Mouse (Mus musculus) right cerebral cortex, adult 18-20 months (tissue): Measurements from ENCODE around the gene Magi2.

Source experiments
- DNase-seq: peaks from one replicate; pipeline ENCODE4 v3.0.0; 2022; ENCODE audit warnings: mixed read lengths

The Magi2 gene

DNA sequence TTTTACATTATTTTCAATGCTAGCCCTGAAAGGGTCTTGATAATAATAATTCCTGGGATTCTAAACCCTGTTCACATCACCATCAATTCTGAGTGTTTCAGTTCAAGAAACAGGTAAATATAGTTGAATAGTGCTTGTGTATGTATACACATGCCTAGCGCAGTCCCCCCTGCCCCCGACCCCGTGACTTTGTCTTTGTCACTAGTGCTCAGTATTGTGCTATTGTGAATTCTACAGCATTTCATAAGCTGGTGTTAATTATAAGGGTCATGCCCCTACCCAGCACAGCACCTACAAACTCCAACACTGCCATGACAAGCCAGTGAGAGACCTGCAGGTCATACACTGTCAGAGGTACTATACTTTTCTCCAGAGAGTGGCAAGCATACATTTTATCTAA is 520.8 kb downstream of the Magi2 start:
- DNase-seq = no peak

DNA sequence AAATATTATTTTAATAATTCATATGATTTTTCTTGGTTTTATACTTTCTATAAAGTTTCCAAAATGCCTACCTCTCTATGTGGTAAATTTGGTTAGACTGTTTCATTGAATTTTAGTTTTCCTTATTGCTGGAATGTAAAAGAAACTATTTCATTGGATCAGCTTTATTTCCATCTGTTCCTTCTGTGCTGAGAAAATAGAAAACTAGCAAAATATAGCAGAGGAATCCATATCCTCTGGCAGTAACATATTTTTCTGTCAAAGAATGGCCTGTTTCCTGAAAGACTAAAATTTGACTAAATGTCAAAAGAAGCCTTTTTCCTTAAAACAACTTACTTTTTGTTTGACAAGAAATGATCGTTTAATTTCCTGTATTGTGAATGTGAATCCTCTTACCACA is 552.4 kb downstream of the Magi2 start:
- DNase-seq = no peak

DNA sequence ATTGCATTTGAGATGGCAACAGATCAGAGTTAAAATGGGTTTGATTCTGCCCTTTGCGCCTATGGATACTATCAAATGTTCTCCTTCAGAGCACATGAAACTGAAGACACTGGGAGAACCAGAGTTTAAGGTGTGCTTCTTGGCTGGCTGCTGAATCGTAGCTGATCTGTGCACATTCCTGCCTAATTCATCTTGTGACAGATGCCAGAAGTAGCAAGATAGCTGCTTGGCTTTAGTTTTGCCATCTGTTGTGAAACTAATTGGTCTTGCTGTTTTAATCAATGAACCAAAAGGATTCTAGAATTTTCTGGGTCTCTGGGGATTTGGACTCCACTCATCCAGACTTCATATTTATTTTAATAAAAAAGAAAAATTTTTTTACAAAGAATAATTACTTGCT is 553.2 kb downstream of the Magi2 start:
- no peak for DNase-seq

DNA sequence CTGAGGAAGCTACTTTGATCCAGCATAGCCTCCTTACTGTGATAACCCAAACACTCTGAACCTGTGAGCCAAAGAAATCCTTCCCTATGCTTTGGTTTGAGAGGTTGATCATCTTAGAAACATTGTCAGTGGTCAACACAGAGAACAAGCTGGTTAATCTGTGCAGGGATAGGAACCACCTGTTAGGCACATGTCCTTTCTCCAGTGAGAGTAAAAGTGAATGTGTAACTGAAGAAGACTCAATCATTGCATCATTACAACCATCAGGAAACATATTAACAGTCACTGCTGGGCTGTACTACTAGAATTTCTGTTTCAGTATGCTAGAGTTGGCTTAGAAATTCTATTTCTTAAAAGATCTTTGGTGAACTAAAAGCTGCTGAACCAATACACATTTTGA is 558.5 kb downstream of the Magi2 start:
- no peak for DNase-seq

DNA sequence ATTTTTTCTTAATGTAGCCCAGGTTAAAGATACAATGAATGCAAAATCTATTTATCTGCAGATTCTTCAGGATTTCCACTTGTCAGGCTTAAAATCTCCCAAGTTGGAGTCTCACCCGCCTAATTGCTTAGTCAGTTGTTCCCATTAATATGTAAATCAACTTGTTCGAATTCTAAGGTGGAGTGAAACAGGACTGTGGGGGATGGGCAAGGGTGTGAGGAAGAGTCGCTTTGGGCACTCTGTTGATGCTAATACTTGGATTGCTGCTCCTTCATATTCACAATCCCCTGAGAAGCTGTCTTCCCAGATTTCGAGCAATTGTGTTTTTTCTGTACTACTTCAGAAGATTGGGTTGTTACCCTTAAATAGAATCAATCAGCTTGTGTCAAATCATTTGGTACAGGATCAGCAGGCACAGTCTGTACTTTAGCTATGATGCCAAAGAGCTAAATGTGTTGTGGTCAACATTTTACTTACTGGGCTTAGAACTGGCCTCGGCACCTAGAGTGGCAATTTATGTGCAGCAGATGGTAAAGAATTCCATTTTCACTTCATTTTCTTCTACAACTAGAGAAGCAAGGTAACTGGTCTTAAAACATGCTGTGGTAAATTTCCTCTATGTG is 560.8 kb downstream of the Magi2 start:
- DNase-seq = peak; percentile 11

DNA sequence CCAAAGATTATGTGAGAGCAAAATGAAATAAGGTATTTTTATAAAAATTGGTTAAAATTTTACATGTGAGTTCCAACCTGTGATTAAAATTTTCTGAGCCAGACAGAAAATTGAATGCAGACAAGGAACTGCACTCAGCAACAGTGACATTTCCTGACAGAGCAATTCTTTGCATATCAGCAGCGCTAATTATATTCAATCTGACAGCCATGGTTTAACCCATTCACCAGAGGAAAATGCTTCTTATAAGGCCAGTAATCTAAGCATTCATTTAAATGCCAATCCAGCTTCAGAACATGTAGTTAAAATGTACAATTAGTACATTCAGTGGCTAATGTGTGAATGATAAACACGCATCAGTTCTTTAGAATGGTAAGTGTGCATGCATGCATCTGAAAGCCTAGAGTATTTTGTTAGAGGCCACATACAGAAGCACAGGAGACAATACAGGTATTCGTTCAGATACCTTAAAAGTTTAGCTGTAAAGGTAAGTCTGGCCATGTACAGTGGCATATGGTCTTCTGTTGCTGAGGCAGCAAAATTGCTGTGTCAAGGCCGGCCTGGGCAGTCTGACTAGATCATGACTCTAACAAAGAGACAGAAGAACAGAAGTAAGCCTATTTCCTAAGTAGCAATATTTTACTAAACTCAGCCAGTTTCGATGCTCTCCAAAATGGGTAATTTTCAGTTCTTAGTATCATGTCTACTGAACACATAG is 576.4 kb downstream of the Magi2 start:
- no peak for DNase-seq

DNA sequence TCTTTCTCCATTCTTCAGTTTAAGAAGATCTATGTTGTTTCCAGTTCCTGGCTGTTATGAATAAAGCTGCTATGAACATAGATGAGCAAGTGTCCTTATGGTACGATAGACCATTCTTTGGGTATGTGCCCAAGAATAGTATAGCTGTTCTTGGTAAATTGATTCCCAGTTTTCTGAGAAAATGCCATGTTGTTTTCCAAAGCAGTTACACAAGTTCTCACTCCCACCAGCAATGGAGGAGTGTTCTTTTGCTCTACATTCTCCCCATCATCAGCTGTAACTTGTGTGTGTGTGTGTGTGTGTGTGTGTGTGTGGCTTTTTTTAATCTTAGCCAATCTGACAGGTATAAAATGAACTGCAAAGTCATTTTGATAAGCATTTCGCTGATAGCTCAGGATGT is 595.7 kb downstream of the Magi2 start:
- no peak for DNase-seq

DNA sequence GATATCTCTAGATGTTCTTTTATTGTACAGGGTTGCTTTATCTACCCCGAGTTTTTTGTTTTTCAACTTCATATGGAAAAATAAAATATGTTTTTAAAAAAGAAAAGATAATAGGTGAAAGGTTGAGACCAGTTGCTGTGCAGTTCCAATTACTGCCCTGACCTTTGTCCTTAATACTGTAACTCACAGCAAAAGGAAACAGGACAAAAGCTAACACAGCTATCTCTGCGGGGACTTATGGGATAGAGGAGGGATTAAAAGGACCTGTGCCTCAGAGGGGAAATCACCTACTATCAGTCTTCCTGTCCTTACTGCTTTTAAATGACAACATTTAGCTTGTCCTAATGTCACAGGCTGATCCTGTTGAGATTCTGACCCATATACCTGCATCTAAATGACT is 599.1 kb downstream of the Magi2 start:
- DNase-seq = no peak

DNA sequence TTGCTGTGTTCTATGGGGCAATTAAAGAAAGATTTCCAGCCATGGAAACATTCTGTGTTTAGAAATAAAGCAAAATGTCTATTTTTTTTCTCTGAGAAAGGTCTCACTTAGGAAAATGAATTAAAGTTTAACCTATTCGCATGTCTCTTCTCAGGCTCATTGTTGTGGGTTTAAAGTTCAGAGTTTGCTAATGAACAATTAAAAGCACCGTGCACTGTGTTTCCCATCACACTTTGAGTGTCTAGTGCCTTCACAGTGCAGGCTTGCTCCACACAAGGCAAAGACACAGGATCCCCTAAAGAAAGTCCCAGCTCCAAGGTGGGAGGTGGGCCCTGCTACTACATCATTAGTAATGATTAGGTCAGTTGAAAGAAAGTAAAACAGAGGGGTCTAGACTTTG is 602.5 kb downstream of the Magi2 start:
- no peak for DNase-seq

DNA sequence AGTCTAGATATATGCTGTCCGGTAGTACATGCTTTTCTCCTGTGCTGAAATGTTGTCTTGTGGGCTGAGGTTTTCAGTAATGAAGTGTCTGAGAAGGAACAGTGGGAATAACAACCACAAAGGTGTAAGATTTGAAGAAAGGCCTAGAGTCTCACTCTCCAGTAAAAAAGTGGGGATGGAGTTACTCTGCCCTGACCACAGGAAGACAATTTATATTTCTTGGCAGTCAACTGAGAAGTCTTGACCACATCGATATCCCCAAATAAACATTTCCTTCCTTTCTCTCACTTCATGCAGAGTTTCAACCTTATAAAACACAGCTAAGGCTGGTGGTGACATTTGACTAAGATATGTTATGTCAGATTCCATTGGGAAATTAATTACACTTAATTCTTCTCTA is 636.0 kb downstream of the Magi2 start:
- DNase-seq = no peak

DNA sequence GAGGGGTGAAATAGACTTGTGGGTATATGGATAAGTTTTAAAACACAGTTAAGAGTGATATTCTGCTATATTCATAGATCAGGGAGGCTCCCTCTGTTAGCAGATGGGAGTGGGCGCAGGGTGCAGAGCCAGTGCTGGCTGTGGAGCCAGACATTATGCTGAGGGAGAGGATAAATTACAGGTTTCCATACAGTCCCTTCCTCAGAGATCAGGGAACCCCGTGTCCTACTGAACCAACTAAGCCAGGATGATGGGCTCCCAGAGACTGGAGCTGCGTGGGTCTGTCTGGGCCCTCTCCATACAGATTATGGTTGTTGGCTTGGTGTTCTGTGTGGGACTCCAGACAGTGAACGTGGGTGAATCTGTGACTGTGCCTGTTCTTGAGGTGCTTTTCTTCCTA is 643.6 kb downstream of the Magi2 start:
- peak; percentile 60 for DNase-seq

DNA sequence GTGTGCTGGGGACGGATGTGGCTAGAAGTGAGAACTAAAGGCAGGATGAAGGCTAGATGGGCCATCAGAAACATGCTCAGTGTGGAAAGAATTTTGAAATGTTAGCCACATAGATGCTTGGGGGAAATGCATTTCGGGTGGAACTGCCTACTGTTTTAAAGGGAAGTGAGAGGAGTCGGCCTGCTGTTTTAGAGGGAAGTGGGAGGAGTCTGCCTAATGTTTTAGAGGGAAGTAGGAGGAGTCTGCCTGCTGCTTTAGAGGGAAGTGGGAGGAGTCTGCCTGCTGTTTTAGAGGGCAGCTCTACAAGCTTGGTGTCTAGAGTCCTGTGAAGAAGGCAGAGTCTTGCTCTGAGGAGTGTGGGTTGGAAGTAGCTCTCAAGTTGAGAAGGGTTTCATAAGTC is 664.9 kb downstream of the Magi2 start:
- no peak for DNase-seq

DNA sequence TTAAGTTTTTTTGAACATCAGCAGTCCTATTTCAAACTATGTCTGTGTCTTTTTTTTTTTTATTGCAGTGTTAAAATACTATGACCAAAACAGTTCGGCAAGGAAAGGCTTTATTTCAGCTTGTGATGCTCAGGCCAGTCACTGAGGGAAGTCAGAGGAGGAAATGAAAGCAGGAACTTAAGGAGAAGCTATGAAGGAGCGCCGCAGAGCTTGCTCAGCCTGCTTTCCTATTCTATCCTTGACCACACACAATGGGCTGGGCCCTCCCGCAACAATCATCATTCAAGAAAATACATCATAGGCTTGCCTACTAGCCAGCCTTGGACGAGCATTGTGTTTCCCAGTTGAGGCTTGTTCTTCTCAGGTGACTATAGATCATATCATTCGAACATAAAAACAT is 669.1 kb downstream of the Magi2 start:
- no peak for DNase-seq

DNA sequence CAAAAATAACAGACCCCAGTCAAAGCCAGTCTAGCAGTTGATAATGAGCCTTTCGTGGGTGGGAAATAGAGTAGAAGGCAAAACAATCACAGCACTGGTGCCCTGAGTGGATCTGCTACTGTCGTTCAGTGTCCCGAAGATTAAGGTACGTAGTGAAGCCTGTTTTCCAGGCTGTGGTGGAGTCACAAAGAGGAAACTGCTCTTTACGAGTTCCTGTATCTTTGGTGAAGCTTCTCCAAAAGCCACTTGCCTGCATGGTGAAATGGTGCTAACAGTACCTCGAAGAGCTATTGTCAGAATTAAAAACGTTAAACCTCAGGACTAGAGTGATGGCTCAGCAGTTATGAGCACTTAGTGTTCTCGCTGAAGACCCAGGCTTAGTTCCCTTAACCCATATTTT is 674.8 kb downstream of the Magi2 start:
- DNase-seq = no peak

DNA sequence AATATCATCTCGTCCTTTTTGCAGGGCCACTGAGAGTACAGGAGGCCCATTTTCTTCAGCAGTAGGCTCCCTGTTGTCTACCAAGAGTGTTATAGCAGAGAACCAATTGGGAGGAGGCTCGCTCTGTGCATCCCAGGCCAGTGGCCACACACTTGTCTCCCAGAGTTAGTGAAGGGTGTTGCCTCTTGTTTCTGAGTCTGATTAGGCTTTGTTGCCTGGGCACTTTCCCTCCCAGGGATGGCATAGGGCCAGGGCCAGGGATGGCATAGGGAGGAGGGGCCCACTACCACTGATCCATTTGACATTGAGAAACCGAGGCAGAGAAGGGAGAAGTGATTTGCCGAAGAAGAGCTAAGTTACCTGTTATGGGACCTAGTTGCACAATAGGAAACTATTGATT is 679.8 kb downstream of the Magi2 start:
- no peak for DNase-seq

DNA sequence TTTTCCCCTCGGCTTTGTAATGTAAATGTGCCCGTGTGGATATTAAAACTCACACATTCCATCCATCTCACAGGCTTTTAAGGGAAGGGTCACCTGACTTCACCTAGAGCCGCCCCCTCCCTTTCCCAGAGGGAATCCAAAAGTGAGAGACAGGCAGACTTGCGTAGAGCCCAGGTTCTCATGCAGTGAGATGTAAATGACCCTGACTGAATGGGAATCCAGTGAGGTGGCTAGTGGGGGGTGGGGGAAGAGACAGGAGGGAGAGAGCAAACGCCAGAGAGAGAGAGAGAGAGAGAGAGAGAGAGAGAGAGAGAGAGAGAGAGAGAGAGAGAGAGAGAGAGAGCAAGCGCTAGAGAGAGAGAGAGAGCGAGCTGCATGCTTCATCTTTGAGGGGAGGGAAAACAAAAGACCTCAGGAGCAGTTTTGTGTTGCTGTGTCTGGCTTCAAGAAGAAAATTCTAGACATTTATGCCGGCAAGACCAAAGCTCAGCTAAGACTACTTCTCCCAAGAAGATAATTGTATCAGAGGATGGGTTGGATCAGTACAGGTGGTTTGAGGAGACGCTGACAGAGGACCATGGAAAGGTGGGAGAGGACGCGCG is 680.6 kb downstream of the Magi2 start:
- DNase-seq = peak; percentile 29

DNA sequence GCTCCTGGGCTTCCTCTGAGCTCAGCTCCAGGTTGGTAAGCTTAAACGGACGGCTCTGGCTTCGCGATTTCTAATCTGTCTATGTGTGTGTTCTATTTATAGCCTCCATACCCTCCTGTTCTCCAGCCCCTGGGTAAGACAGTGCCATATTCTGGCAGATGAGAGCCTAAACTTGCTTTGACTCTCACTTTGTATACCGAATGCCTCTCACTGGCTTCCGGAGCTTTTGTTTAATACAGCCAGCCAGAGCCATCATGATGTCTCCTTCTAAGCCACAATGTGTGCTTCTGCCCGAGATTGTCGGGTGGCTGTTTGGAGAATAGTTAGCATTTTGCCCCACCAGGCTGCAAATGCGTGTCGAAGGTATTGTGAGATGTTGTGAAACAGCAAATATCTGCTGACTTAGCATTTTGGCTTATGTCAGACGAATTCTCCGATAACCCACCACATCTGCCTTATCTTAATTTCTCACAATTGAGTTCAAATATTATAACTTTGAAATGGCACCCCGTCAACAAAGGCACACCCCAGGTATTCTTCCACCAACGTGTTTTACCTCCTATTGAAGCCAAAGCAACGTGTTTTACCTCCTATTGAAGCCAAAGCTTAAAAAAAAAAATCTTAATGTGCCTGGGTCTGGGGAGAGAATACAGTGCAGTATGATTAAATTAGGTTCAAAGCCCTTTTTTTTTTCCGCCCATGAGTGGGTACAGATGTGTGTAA is 681.3 kb downstream of the Magi2 start:
- peak; percentile 40 for DNase-seq

DNA sequence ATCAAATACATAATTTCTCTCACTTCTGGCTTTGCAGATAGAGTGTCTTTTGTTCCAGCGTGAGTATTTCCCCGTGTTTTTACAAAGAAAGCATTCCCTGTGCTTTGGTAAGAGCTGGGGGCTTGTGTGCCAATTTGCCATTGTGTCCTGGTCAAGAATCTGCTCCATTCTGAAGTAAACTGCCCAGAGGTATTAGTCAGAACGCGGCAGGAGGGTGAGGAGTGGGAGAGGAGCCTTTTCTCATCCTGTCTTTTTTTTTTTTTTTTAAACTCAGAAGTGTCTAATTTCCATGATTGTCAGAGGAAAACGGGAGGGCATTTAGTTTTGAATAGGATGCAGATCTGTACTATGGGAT is 681.8 kb downstream of the Magi2 start:
- no peak for DNase-seq

DNA sequence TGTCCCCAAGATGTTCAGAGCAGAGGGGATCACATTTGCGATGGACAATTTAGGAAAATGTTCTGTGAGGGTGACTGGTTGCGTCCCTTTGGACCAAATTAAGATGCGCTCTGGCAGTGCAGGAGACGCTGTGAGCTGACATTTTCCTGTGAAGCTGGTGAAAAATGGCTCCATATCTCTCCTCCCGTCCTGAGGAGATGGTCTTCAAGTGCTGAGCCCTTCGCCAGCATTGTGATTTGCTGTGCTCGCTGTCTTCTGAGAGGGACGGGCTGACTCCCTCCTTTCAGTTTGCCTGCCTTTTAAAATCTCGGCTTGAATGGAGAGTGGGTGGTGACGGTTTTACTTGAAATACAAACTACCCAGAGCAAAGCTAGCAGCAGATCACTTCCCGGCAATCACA is 682.2 kb downstream of the Magi2 start:
- peak; percentile 75 for DNase-seq

DNA sequence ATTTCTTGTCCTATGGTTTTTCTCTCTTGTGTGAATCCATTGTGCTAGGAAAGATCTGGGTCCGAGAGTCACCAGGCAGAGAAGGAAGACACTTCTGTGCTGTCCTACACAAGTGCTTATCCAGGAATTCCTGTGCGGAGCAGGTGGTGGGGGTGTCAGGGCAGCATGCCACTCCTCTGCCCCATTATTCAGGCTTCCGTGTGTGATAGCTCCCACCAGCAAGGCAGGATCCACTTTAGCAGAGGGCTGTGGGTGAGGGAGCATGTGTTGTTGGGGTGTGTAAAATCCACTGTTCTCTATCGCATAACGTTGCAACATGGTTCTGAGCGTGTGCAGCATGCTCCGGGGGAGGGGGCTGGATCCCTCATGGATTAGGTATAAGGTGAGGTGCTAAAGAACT is 682.8 kb downstream of the Magi2 start:
- DNase-seq = peak; percentile 46

DNA sequence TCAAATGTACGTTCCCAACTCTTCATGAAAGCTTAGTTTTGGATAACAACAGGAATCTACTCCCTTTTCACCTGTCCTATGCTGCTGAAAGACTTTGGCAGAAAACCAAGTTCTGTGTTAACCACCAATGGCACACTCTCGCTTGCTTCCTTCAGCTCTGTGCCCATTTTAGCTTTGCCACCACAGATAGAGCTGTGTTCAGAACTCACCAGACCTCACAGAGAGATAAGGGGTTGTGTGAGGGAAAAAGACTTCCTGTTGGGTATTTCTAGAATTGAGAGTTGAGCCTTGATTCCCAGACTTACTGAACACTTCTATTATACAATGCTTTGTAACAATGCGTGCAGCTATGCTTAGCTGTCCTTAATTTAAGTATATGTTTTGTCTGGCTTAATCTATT is 705.3 kb downstream of the Magi2 start:
- DNase-seq = no peak

DNA sequence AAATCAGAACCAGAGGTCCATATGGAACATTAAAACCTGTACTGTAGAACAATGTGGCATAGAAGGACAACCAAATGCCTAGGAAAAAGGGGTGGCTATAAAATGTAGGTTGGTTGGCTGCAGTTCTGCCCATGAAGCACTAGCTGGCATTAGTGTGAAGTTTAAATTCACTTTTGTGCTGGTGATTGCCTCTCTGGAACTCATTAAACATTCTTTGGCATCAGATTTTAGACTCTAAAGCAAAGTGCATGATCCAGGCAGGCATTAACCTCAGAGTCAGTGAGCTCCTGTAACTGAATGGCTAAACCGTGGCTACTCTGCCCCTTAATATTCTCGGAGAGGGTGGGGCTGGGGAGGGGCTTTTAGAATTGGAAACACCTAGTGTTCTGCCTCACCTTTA is 706.4 kb downstream of the Magi2 start:
- no peak for DNase-seq

DNA sequence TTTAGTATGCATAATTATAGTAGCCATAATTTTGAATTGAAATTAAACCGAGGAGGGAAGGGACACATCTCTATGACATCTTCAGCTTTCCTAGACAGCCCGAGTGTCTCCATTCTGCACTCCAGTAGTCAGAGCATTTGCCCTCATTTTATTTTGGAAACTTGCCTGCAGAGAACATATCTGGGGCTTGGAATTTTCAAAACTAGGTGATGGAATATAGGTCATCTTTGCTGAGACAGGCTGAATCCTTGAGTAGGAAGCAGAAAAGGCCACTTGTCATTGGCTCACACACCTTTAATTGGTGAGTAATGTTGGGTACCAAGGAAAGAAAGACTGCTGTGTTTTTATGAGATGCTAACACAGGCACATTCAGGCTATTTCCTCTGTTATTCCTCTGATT is 724.3 kb downstream of the Magi2 start:
- DNase-seq = no peak

DNA sequence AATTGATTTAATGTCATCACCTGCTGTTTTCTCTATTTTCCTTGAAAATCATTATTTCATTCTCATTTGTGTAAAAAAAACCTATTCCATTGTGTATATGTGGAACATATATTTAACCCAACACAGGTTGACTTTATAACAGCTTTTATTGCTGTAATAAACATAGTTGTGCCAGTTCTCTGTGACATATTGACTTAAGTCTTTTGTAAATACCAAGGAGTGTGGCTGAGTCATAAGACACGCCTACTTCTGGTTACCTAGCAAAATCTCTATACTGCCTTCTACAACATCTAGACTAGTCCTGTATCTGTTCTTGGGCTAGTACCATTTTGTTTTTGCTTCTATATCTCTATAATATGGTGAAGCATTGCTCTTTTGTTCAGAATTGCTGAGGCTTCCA is 737.3 kb downstream of the Magi2 start:
- DNase-seq = no peak
